Mouse (Mus musculus): ENCODE data around the gene Triml1. TPM values are rescaled to one million over a fixed set of nuclear protein-coding genes. Genes with fewer than 3 reads are reported as not detected.
A peak's percentile ranks its signal among the peaks of the same experiment; 100 is the strongest.

Triml1 gene
- total RNA-seq (2021): not detected
- long read RNA-seq, experiment 1: 0 reads
- long read RNA-seq, experiment 2: 0 reads

GRCm38 (mm10) chr8:43141386-43141785, at the start of gene Triml1:
Gene Triml1, minus strand, starts transcription at chr8:43141486.
- DNase-seq (ENCODE audit: low spot score in 2 of 2): no peak

GRCm38 (mm10) chr8:43182281-43182680, 41.0 kb upstream of the Triml1 start:
- DNase-seq (ENCODE audit: low spot score in 2 of 2): no peak

GRCm38 (mm10) chr8:43180054-43180690, 38.9 kb upstream of the Triml1 start, which contains the start of gene Triml2:
Gene Triml2, plus strand, starts transcription at chr8:43180541.
- DNase-seq (ENCODE audit: low spot score in 2 of 2): no peak

GRCm38 (mm10) chr8:43179189-43179588, 37.9 kb upstream of the Triml1 start:
- DNase-seq (ENCODE audit: low spot score in 2 of 2): no peak

GRCm38 (mm10) chr8:43178263-43178662, 37.0 kb upstream of the Triml1 start:
- no peak for DNase-seq (ENCODE audit: low spot score in 2 of 2)

GRCm38 (mm10) chr8:43176766-43177486, 35.6 kb upstream of the Triml1 start:
- DNase-seq (ENCODE audit: low spot score in 2 of 2): no peak

GRCm38 (mm10) chr8:43169249-43169755, 28.0 kb upstream of the Triml1 start:
- no peak for DNase-seq (ENCODE audit: low spot score in 2 of 2)

GRCm38 (mm10) chr8:43168083-43168482, 26.8 kb upstream of the Triml1 start:
- DNase-seq (ENCODE audit: low spot score in 2 of 2): peak; percentile 9 to 40

GRCm38 (mm10) chr8:43164453-43164852, 23.2 kb upstream of the Triml1 start:
- no peak for DNase-seq (ENCODE audit: low spot score in 2 of 2)

GRCm38 (mm10) chr8:43163255-43163654, 22.0 kb upstream of the Triml1 start:
- DNase-seq (ENCODE audit: low spot score in 2 of 2): no peak

- no peak for DNase-seq (ENCODE audit: low spot score in 2 of 2)
Observed at GRCm38 (mm10) chr8:43149307-43149706, 8.0 kb upstream of the Triml1 start.

GRCm38 (mm10) chr8:43111205-43111827, 30.0 kb downstream of the Triml1 start:
- DNase-seq (ENCODE audit: low spot score in 2 of 2): no peak

Other genes with a start within 250 kb of the Triml1 start
- gene Triml2, start 39.1 kb upstream of the Triml1 start, total RNA-seq (2021): not detected
- gene Zfp42, start 165.5 kb upstream of the Triml1 start, total RNA-seq (2021): not detected